Mouse (Mus musculus): ENCODE results near the gene Uhrf1.

- TF ChIP-seq CTCF (IDR thresholded peaks at IDR 0.05): no peak
- no peak for TF ChIP-seq EP300 (IDR thresholded peaks at IDR 0.05)
These were observed 42.0 kb upstream of the Uhrf1 start for GRCm38 (mm10) chr17:56261166-56261565.

All from lung, postnatal 0 days (tissue).